Mouse (Mus musculus) intestine, postnatal 0 days (tissue): ENCODE data around the gene Snx32. TPM values are rescaled to one million over a fixed set of nuclear protein-coding genes. Genes with fewer than 3 reads are reported as not detected.

Source experiments
- ATAC-seq: fragments of 200-750 bp; cut with Nextera tagmentation; 2 replicates; pipeline ENCODE4 v1.8.0; 2017; ENCODE audit warnings: mild to moderate bottlenecking, moderate TSS enrichment, moderate library complexity
- H3K27ac ChIP-seq: fragments of 300-500 bp; sonication (generic); 2 replicates; pipeline ENCODE4 v1.5.1; 2014; ENCODE audit warnings: mild to moderate bottlenecking, low read depth, low read length, moderate library complexity
- H3K27me3 ChIP-seq: fragments of 300-500 bp; sonication (generic); replicated peaks from 2 replicates; pipeline ENCODE4 v1.6.1; 2014; ENCODE audit warnings: low read length, mixed read lengths; ENCODE audit not compliant: control insufficient read depth, insufficient read depth
- H3K36me3 ChIP-seq: fragments of 300-500 bp; sonication (generic); 2 replicates; pipeline ENCODE4 v1.6.1; 2014; ENCODE audit warnings: mild to moderate bottlenecking, moderate library complexity; ENCODE audit not compliant: control insufficient read depth, insufficient read depth
- H3K4me1 ChIP-seq: fragments of 300-500 bp; sonication (generic); replicated peaks from 2 replicates; pipeline ENCODE4 v1.6.1; 2014; ENCODE audit warnings: antibody characterized with exemption, low read length, mixed read lengths; ENCODE audit not compliant: control insufficient read depth, insufficient read depth
- H3K4me2 ChIP-seq: fragments of 300-500 bp; sonication (generic); replicated peaks from 2 replicates; pipeline ENCODE4 v1.6.1; 2014; ENCODE audit warnings: low read depth, mild to moderate bottlenecking, moderate library complexity
- H3K4me3 ChIP-seq: fragments of 300-500 bp; sonication (generic); 2 replicates; pipeline ENCODE4 v1.5.1; 2014; ENCODE audit warnings: low read depth, low read length
- H3K9ac ChIP-seq: fragments of 300-500 bp; sonication (generic); 2 replicates; pipeline ENCODE4 v1.6.1; 2014; ENCODE audit warnings: mild to moderate bottlenecking, low read depth, low read length
- H3K9me3 ChIP-seq: fragments of 300-500 bp; sonication (generic); 2 replicates; pipeline ENCODE4 v1.6.1; 2016; ENCODE audit warnings: mixed run types; ENCODE audit not compliant: control insufficient read depth
- CTCF ChIP-seq: sonication (generic); IDR thresholded peaks from 2 replicates; pipeline ENCODE4 v1.5.1; 2016; ENCODE audit warnings: low read depth, mild to moderate bottlenecking, control low read depth, antibody characterized with exemption, moderate library complexity
- WGBS: fragments of 180-500 bp; shearing (Covaris S2); extraction: QIAGEN DNeasy Blood & Tissue Kit; methylation state at CpG from one replicate; pipeline ENCODE4 v1.1.7; 2014; 5-methylcytosine and 5-hydroxymethylcytosine counted together
- polyA plus RNA-seq: library from polyadenylated mRNA; unstranded; fragments of >200 nt; fragmentation: Nextera tagmentation; extraction: Ambion mirVana; gene quantifications from 2 replicates; pipeline ENCODE4 v1.2.1, GENCODE M21; 2015

Snx32 gene
- polyA plus RNA-seq, 1 experiment from 2014 or later = 3.8 TPM

DNA sequence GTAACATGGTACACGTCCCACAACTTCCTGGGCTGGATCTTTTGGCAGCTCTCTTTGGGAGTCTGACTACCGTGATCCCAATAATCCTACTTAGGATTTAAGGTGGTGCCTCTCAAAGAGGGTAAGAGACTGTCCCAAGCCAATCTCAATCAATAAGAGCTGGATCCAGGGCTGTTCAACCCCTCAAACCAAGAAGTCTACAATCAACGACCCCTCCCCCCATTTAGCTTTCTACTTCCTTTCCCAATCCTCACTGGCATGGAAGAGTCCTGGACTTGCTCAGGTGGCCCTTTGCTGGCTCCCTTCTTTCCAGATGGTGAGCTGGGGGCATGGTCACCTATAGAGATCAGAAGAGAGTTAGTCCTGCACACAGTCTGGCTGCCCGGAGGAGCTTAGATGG, 23.6 kb downstream of the Snx32 start:
- Histone ChIP-seq H3K36me3 (peaks cover 43% of the 10 kb centered on the region), H3K4me1 (no peaks in the 10 kb centered on the region), H3K27me3 (no peaks in the 10 kb centered on the region), H3K9me3 (no peaks in the 10 kb centered on the region), H3K4me2 (no peak overlapping the region), H3K9ac (no peak overlapping the region), H3K4me3 (no peak overlapping the region), H3K27ac (no peak overlapping the region)
- 79% methylated on average over 4 of the region's 4 CpGs for WGBS
- TF ChIP-seq CTCF = no peak
- no peak for ATAC-seq

DNA sequence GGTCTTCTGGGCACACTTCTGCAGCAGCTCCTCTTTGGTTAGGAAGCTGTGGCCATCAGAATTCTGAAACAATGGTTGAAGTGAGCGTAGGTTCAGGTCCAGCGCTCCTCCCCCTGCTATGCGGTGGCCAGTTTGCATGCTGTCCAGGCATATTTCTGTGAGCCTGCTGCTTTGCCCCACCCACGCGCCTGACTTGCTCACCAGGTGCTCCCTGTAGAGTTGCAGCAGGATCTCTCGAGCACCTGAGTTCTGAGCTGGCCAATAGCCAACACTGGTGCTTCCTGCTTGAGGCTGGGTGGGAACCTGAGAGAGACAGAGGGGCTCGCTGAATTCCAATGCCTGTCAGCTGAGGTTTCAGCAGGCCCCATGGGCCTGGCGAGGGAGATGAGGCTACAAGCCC, 24.1 kb downstream of the Snx32 start:
- H3K4me3 ChIP-seq = no peak overlapping the region
- H3K27ac ChIP-seq = no peak overlapping the region
- H3K27me3 ChIP-seq = no peaks in the 10 kb centered on the region
- no peak for TF ChIP-seq CTCF
- H3K9me3 ChIP-seq = no peaks in the 10 kb centered on the region
- no peak for ATAC-seq
- peaks cover 43% of the 10 kb centered on the region for H3K36me3 ChIP-seq
- H3K9ac ChIP-seq = no peak overlapping the region
- H3K4me2 ChIP-seq = no peak overlapping the region
- WGBS = 78% methylated on average over 8 of the region's 8 CpGs
- no peaks in the 10 kb centered on the region for H3K4me1 ChIP-seq

DNA sequence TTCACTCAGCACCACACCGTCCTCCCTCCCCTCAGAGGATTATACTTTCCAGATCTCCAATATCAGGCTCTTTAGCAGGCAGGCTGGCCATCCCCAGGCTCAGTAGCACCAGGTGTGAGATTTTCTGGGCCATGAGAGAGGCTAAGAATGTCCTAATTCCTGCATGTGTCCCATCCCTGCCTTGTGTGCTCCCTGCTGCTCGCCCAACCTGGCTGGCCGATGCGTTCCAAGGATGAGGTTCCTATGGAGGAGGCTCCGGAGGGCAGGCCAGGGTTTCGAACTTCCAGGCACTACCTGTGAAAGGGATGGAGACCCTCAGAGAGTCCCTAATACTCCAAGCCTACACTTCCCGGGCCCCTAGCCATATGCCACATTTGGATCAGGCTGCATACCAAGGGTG, 24.5 kb downstream of the Snx32 start:
- Histone ChIP-seq H3K4me1 (no peaks in the 10 kb centered on the region), H3K9me3 (no peaks in the 10 kb centered on the region), H3K36me3 (peaks cover 43% of the 10 kb centered on the region), H3K4me2 (no peak overlapping the region), H3K9ac (no peak overlapping the region), H3K27ac (no peak overlapping the region), H3K27me3 (no peaks in the 10 kb centered on the region), H3K4me3 (no peak overlapping the region)
- WGBS = 95% methylated on average over 7 of the region's 7 CpGs
- TF ChIP-seq CTCF = no peak
- ATAC-seq = no peak

DNA sequence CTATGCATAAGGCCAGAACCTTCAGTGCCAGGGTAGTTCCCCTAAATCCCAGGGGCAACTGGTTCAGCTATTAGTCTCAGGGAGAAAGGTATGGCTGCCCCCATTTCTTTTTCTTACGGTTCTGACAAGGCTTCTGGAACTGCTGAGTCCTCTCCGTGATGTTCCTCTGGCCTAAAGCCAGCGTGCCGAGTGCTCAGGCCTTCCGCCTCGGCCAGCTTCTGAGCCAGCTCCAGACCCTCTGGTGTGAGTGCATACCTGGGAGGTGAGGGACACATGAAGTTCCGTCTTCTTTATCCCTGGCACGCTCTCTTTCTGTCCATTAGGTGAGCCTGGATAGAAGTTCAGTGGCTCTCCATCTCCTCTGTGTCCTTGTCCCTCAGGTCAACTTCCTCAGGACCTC, 25.0 kb downstream of the Snx32 start:
- Histone ChIP-seq H3K4me2 (no peak overlapping the region), H3K9me3 (no peaks in the 10 kb centered on the region), H3K4me1 (no peaks in the 10 kb centered on the region), H3K4me3 (no peak overlapping the region), H3K36me3 (peaks cover 44% of the 10 kb centered on the region), H3K27ac (no peak overlapping the region), H3K9ac (no peak overlapping the region), H3K27me3 (no peaks in the 10 kb centered on the region)
- TF ChIP-seq CTCF = no peak
- WGBS = 93% methylated on average over 8 of the region's 8 CpGs
- ATAC-seq = no peak

DNA sequence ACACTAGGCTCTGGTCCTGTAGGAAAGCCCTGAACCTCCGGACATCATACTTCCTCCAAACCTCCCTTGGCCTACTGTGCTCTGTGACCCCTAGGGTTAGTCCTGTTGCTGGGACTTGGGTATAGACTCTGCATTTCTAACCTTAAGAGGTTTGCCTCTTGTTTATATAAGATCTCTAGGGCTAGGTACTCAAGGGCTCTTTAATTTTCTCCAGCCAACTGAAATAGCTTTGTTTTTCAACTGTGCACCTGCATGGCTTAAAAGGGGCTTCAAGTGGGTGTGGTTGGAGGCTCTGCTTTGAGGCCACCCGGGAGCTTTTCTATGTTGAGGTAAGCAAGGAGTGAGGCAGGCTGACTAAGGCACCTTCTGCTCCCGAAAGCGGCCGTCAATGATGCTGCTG, 25.8 kb downstream of the Snx32 start:
- no peak overlapping the region for H3K4me3 ChIP-seq
- TF ChIP-seq CTCF = no peak
- H3K9ac ChIP-seq = no peak overlapping the region
- no peak overlapping the region for H3K4me2 ChIP-seq
- H3K4me1 ChIP-seq = no peaks in the 10 kb centered on the region
- ATAC-seq = no peak
- no peaks in the 10 kb centered on the region for H3K9me3 ChIP-seq
- WGBS = 88% methylated on average over 5 of the region's 5 CpGs
- no peaks in the 10 kb centered on the region for H3K27me3 ChIP-seq
- H3K36me3 ChIP-seq = peaks cover 51% of the 10 kb centered on the region
- H3K27ac ChIP-seq = no peak overlapping the region

DNA sequence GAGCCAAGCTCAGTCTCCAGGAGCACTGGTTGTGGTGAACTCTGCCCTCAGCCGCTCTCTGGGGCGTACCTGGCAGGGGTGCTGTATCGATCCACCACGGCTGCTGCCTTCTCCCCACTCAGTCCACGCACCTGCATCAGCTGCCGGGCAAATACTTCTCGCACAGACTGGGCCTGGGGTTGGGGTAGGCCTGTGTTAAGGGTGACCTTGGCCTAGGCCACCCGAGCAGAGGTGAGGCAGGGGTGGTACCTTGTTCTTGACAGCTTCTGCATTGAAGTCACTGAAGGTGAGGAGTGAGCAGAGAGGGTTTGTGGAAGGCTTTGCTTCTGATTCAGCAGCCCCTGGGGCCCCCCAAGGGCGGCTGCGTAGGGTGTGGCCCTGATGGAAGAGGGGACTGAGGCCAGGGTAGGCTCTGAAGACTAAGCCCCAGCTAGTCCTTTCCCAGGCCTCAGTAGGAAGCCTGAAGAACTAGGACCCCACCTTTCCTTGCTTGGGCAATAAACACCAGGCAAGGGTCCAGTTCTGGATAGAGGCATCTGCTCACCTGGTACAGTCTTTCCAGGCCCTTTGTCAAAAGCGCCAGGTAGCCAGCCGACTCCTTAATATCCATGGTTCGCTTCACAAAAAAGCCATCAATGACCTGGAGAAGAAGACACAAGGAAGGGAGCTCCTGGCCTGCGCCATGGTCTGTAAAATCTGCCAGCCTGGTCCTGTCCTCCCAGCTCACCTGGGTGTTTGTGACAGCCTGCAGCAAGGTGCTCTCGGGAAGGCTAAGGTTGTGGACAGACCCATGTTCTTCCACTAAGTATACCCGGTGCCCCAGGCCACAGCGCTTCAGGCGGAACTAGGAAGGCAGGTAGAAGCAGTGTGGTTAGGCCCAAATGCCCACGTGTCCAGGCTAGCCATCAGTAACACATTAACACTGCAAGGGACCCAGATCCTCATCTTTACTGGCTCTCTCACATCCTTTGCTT, 26.7 kb downstream of the Snx32 start:
- H3K9ac ChIP-seq = no peak overlapping the region
- H3K36me3 ChIP-seq = peaks cover 51% of the 10 kb centered on the region
- H3K27me3 ChIP-seq = no peaks in the 10 kb centered on the region
- 84% methylated on average over 19 of the region's 19 CpGs for WGBS
- H3K4me3 ChIP-seq = no peak overlapping the region
- H3K27ac ChIP-seq = no peak overlapping the region
- H3K4me2 ChIP-seq = no peak overlapping the region
- no peak for TF ChIP-seq CTCF
- no peak for ATAC-seq
- no peaks in the 10 kb centered on the region for H3K4me1 ChIP-seq
- H3K9me3 ChIP-seq = no peaks in the 10 kb centered on the region
